Mouse (Mus musculus) cerebellum, adult 8-10 months (tissue): ENCODE data around the gene Tmem213.

Source experiments
- DNase-seq: peaks from one replicate; pipeline ENCODE4 v3.0.0; 2022

Tmem213 gene

DNA sequence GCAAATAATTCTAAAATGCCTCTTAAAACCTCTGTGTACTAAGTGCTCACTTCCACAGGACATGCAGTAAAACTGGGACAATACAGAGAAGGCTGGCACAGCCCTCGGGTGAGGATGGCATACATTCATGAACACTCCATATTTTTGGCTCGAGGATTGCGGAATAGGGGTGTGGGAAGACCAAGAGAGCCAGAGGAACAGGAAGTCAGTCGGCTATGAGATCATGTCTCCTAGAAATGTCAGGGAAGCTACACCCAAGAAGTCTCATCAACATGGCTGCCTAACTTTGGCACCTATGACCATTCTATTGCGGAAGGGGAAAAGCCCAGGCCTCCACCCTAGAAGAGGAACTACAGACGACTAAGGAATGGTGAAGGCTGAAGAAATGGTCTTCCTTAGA is 9.3 kb downstream of the Tmem213 start:
- no peak for DNase-seq

DNA sequence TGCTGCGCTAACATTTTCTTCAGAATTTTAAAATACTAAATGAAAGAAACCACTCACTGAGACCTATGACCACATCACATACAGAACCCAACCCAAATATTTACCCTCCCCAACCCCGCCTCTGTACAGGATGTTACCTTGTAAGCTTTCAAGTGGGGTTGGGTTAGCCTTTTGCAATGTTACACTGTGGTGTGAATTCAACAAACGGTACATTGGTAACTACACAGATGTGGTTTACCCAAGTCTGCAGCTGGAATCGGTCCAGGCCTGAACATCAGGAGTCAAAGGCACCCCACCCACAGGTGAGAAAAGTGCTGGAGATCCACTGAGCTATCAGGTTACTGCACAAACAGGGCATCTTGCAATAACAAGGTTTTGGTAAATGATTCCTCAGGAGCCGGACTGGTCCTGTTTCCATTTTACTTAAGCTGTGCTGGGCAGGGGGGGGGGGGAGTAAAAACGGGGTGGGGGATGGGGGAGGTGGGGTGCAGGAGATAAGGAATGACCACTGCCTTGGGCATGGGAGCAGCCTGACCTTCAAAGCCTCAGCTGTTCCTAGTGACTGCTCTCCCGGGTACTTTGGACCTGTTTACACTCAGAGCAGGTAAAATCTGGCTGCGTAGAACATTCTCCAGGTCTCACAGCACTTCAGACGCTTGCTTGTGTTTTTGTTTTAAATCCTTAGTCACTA is 11.8 kb downstream of the Tmem213 start:
- no peak for DNase-seq

DNA sequence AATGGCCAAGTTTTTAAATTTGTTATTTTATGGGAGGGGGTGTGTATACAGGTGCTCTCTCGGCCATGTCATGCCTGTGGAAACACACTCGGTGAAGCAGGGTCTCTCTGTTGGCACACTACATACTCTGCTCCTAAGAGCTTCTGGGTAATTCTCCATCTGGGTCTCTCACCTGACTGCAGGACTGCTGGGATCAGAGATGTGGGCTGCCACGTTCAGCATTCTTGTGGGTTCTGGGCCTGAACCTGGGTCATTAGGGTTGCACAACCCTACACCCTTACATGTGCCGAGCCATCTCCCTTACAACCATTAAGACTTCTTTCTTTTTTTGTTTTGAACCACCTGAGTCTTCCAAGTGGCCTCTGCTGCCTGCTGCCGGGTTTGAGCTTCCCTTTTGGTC is 12.8 kb downstream of the Tmem213 start:
- DNase-seq: no peak

DNA sequence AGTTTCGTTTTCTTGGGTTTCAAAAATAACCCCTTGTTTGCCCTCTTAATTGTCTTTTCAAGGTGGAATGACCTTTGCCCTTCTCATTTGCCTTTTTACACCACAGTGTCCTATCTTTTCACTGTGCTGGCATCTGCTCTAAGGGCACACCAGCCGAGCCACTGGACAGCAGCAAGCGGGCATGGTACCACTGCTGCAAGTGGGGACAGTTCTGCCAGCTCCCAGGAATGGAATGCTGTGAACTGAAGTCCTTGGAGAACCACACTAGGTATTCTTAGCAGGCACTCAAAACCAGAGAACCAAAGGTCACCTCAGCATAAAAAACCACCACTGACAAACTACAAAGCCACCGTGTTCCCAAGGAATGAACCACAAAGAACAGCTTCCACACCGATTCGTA is 13.7 kb downstream of the Tmem213 start:
- no peak for DNase-seq

DNA sequence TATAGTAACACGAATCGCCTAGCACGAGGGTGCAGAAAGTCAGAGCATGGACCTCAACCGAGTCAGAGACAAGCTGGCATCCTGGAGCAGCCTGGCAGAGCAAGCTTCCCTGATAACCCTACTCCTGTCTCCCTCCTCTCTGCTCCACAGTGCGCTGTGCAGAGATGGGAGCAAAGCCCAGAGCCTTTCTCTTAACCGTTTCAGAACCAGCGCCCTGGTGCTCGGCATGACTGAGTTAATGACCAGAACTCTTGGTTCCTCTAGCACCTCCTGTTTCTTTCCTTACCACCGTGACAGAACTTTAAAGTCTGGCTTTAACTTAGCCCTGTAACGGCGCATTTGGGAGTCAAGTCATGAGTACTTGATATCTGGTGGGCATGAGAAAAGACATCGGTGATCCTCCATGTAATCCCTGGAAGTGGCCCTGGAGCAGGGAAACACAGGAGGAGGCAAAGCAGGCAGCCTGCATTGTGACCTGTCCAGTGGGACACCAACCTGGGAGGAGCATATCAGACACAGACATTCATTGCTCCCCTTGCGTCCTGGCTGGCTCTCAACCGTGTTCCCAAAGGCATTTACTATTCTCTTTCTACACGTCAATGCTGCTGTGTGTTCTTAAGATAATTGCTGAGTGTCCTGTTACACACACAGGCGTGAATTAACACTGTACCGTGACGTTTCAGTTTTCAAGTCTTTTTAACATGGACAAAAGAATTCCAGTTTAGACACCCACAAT is 14.6 kb downstream of the Tmem213 start:
- no peak for DNase-seq

DNA sequence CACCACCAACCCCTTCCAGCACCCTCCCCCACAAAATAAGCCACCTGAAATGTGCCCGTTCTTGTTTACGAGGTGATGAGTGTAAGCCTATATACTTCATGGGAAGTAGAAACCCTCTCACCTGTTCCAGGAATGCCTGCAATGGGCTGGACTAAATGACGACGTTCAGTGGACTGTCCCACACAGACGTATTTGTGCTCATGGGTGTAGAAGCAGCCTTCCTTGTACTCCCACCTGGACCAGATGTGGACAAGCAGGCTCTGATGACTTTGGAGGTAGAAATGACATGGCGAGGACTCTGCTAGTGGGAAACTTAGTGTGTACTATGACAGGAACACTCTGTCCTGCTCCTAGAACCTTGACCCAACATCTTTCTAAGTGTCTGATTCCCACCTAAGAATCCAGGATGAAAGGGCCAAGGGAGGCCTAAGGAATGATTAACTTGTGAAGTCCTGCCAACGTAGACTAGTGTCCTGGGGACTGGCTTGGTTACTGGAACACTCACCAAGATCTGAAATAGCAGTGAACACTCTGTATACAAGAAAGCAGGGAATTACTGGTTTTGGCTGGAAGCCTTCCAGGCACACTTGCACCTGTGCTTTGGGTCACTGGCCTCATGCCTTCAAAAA is 15.3 kb downstream of the Tmem213 start, which contains the start of gene Atp6v0a4:
Atp6v0a4 (minus strand) TSS at position 380 of the 629 bp plus-strand sequence.
- DNase-seq: no peak

DNA sequence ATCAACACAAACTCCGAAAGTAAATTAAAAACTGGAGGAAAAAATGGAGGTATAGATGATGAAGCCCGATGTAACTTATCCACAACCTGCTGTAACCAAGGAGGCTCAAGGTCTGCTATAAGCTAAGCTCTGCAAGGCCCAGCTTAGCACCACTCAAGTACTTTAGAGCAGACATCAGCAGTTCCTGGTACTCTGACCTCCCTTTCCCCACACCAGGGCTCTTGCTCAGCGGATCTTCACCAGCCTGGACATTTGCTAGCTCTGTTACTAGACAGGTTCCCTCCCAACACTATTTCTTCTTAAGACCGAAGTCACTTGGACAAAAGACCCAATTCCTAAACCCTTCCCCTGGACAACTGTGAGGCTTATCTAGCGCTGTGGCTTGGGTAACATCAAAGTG is 15.8 kb downstream of the Tmem213 start:
- DNase-seq: no peak

DNA sequence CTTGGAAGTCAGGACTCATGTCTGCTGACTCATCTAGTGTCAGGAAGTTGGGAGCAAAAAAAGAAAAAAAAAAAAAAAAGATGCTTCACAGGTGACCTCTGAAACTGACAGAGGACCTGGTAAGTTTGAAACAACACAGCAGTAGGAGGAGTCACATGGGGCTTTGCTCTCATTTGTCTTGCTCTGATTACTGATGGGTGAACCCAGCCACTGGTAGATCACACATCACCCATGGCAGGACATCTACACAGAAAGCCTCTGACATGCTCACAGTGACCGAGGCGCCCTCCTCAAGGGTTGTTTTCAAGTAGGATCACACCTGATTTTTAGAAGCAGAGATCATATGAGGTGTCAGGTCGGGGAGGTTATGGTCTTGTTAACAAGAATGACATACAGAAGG is 16.4 kb downstream of the Tmem213 start:
- no peak for DNase-seq

DNA sequence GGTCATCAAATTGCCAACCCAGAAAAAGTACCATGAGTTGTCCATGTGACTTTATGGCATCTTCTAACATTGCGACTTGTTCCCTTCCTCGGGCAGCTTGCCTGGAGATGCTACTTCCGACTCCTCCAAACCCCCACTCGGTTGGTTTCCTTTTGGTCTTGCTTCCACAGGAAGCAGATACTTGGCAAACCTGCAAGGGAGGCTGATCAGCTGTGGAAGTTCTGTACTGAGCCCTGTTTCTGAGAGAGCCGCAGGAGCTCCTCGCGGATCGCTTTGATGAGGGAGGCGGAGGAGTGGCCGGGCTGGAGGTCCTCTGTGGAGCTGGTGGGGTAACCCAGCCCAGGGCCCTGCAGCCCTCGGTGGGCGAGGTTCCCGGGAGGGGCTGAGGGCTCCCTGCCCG is 19.1 kb downstream of the Tmem213 start:
- no peak for DNase-seq

DNA sequence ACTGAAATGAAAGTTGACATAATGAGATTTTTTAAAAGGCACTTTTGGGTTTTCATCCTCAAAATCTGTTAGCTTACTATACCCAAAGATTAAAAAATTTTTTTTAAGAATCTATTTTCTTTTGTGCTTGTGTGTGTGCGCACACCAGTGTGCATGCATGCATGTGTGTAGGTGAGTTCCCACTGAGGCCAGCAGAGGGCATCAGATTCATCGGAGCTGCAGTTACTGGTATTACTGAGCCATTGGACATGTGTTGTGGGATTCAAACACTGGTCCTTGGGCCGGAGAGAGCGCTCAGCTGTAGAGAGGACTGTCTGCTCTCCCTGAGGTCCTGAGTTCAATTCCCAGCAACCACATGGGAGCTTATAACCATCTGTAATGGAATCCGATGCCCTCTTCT is 20.8 kb downstream of the Tmem213 start:
- DNase-seq: no peak

DNA sequence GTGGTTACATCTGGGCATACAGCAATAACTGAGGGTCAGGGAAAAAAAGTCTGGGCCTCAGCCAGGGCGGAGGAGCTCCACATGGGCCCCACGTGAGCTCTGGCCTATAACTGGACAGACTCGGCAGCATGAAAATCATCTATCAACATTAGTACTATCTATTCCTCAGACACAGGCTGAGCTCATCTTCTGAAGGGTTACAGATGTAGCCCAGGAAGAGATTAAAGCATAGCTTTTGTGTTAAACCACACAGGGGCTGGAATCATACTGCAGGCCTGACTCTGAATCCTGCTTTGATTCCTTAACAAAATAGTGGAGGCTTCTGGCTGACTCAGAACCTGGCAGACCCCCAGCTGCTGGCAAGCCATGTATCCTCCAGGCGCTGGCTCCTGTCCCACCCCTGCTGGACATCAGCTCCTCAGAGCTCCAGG is 22.8 kb downstream of the Tmem213 start:
- DNase-seq: peak; percentile 57

DNA sequence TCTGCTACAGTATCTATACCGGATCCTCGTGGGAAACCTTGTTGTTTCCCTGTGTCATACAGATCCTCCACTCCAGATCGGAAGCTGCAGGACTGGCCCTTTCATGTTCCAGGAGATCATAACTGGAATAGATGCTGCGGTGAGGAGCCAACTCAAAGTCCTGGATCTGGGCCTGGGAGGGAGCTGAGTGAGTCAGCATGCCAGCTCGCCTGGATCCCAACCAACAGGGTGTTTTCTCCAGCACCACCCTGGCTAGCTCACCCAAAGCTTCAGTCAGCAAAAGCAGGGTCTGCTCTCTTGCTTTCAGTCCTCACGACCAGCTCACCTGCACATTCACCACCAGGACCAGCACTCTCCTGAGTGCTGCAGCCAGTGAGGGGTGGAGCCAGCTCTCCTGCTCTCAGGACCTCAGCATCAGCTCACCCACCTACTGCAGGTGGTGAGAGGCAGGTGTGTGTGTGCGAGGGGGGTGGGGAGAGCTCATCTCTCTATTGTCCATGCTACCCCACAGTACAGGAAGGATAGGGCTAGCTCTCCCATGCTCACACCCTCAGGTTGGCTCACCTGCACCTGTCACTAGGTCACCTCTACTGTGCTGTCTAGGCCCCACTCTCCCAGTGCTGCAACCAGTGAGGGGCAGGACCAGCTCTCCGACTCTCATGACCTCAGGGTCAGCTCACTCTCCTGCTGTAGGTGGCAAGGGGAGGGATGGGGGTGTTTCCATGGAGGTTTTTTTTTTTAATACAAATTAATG is 25.9 kb downstream of the Tmem213 start:
- DNase-seq: peak; percentile 69

DNA sequence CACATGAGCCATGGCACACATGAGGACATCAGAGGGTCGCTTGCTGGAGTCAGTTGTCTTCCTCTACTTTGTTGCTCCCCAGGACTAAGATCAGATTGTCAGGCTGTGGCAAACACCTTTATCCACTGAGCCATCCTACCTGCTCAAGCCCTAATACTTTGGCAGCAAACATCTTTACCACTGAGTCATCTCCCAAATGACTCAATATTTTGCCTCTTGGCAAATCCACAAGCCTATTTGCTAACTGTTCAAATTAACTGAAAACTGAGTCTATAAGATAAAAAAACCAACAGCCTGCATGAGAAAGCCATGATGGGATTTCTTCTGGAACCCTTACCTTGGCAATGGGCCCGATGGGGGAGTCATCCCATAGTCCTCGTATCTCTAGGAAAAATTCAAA is 30.0 kb downstream of the Tmem213 start:
- no peak for DNase-seq

DNA sequence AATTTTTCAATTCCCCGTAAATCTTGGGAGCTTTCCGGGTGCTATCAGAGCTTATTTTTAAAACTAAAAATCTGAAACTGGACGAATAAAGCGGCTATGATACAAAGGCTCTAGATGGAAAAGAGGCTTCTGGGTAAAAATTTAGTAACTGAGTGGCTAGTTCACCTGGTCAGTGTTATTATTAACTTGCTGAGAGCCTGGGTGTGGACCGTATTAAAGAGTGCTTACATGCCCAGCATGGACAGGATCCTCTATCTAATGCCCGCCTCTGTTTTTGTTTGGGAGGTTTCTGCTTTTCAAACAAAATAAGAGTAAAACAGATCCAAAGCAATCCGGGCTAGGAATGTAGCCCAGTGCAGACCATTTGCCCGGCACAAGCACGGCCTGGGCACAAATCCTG is 31.3 kb downstream of the Tmem213 start:
- DNase-seq: no peak

DNA sequence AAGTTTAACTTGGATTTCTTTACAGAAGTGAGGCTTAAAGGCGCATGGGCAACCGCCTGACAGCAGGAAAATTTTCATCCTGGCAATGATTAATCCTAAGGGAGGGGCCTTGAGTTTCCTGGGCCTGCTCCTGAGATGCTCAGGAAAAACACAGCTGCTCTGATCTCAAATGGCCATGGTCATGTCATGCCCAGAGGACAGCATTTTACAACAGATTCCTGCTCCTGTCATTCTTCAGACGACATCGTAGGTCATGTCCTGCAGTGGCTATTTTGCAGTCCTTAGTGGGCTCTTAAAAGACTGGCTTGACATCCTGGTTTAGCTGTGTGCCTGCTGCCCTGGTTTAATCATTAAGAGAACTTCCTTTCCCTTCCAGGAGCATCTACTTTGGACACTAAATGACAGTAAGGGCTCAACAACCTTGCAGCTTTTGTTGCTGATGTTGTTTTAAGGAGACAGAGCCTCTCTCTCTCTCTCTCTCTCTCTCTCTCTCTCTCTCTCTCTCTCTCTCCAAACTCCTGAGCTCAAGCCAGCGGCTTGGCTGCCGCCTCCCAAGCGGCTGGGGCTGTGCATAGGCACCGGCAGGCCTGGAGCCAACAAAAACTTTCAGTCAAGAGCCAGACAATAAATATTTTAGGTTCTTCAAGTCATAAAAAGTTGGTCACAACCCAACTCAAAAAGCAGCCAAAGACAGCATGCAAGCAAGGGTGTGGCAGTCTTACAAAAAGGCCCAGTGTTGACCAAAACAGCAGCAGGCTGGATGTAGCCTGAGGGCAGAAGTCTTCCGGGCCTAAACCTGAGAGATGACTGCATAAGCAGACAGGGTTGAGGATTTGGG is 35.3 kb downstream of the Tmem213 start:
- DNase-seq: no peak

DNA sequence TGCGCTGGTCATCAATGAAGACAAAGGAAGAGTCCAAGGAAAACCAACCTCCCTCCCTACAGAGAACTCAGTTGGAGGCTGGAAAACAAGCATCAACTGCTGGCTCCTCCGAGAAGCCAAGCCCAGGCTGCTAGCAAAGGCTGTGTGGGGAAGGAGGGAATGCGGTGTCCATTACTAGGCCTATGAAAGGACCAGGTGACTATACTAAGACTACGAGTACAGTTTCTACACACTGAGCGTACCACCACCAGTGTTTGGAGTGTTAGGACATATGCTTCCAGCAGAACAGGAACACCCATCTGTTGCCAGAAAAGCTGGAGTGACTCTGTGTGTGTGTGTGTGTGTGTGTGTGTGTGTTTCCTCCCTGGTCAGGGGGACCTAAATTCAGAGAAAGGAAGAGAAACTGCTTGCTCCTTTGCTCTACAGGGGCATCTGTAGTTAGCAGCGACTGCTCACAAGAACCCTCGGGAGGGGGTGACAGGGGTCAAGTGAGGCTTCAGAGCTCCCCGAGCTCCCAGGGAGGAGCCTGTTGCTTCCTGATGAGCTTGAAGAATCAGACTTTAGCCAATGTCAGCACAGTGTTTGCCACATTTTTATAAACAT is 36.5 kb downstream of the Tmem213 start:
- no peak for DNase-seq

DNA sequence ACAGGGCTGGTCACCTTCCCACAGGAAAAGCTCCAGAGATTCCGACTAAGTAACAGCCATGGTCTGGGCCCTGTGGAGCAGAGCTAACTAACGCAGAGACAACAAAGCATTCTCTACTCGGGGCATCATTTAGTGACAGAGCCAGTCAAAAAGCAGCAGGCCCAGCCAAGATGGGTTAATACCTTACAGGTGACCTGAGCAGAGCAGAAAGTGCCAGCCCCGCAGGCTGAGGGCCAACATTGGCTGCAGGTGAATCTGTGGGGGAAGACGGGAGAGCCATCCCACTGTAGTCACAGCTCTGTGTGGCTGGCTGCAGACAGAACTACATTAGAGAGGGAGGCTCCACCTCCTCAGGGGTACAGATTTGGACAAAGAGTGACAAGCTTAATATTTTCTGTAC is 38.2 kb downstream of the Tmem213 start:
- no peak for DNase-seq

DNA sequence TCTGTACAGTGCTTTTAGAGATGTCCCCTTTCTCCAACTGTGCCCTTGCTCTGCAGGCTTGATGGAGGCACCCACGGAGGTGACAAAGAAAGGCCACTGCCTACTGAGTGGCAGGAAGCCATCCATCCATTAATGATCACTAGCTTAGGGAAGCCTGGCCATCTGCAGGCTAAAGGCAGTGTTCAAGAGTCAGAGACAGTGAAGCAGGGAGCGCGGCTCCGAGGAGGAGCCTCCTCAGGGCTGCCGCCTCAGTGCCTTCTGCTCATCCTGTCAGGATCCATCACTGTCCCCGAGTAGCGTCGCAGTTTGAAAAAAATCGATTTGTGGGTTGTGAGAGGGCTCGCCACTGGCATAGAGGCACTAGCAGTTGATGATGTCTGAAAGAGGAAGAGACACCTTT is 39.6 kb downstream of the Tmem213 start:
- DNase-seq: no peak

DNA sequence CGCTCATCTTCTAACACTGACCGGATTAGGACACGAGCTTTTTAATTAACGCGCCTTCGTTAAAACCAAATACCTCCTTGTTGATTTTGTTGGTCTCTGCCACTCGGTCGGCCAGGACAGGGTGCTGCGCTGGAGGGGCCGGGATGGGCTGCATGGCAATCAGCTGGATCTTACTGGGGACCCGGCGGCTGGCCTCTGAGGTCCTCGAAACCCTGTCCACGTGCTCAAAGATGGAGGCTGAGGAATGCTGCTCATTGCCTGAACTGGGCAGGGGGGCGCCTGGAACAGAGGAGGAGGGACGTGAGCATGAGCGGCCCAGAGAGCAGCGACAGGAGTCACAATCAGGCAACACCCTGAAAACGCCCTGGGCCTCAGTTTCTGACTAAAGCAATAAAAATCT is 40.4 kb downstream of the Tmem213 start:
- DNase-seq: no peak

DNA sequence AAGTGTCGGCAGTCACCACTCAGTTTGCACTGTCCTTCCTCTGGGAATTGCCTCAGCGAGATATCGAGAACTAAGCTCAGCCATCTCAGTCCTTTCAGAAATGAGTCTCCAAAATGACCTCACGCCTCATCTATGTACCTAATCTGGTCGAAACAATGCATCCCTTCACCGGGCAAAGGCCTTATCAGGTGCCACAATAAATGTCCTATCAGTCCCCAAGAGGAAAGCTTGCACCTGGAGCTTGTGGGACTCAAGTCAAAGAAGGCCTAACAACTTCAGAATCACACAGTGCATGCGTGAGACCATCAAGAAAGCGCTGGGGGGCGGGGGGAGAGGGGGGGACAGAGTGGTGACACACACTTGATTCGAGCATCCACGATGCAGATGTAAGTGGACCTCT is 43.2 kb downstream of the Tmem213 start:
- DNase-seq: no peak

DNA sequence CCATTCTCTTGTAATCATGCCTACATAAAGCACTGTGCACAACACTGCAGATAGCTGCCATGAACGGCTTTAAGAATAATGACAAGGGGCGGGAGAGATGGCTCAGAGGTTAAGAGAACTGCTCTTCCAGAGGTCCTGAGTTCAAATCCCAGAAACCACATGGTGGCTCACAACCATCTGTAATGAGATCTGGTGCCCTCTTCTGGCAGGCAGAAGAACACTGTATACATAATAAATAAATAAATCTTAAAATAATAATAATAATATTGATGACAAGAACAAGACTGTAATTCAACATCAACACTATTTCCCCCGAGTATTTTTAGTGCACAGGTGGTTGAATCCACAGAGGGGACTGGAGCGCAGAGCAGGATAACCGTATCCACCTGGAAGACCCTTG is 47.1 kb downstream of the Tmem213 start:
- DNase-seq: no peak

DNA sequence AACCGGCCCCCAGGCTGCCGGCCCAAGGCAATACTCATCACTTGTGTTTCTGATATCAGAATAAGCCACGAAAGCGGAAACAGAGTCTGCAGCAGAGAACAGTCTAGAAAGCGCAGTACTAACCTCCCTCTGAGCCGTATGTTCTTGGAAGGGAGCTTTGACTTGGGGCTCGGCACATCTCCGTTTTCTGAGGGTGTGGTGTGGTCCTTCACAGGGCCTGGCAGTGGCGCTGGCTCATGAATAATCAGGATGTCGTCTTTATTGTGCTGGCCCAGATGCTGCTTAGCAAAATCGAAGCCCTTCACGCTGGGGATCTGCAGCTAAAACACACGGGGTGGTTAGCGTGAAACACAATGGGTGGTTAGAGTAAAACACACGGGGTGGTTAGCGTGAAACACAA is 48.9 kb downstream of the Tmem213 start:
- no peak for DNase-seq
